Mouse (Mus musculus): Measurements from ENCODE around the gene Pde4d. TPM values are rescaled to one million over a fixed set of nuclear protein-coding genes. Genes with fewer than 3 reads are reported as not detected.

Pde4d gene
- total and polyA plus RNA-seq, 3 experiments = 18.5 to 18.8 TPM; not detected in 1

DNA sequence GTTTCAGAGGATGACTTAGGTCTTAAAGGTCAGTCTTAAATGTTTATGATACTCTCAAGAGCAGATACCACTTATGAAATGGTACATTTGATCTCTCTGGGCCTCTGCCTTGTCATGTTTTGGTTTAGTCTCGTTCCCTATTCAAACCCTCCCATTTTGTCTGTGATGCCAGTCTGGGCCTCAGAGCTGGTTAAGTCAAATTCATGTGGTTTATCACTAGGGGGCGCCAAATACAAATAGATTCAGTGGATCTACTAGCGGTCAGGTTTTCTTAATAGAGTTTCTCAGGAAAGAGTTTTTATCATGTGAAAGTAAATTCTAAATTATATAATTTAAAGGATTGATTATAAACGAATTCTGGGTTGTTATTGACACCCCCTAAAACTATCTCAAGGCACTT lies 1472.5 kb downstream of the Pde4d start:
- peak; percentile 83 for DNase-seq (ENCODE audit: low read depth, low spot score)
- Histone ChIP-seq H3K36me3 (ENCODE audit: control insufficient read depth in 1 of 2, insufficient read depth in 2 of 2, low read length in 2 of 2) (peaks cover 0 to 7% of the 10 kb centered on the region in 2 experiments; a peak in 3 of 4 replicates), H3K27ac (ENCODE audit: control insufficient read depth, low read depth, low read length) (no peak overlapping the region), H3K4me1 (ENCODE audit: control insufficient read depth in 1 of 2, insufficient read depth in 2 of 2, low read length in 2 of 2) (peaks cover 0 to 4% of the 10 kb centered on the region in 2 experiments; a peak in 2 of 4 replicates), H3K27me3 (ENCODE audit: control insufficient read depth in 1 of 2, insufficient read depth in 2 of 2, low read length in 2 of 2) (no peaks in the 10 kb centered on the region), H3K4me3 (ENCODE audit: control insufficient read depth in 1 of 2, insufficient read depth in 1 of 2, low read depth in 2 of 2, low read length in 2 of 2) (no peak overlapping the region), H3K79me2 (ENCODE audit: control insufficient read depth, insufficient read depth, low read length, poor library complexity) (no peaks in the 10 kb centered on the region), H3K9ac (ENCODE audit: control insufficient read depth, low read depth, low read length, poor library complexity, severe bottlenecking) (no peak overlapping the region), H3K9me3 (replicated peaks; ENCODE audit: insufficient read depth, low read length) (no peaks in the 10 kb centered on the region)
- TF ChIP-seq GATA1 (IDR thresholded peaks at IDR 0.05; ENCODE audit: low read depth, low read length) (no peak), RAD21 (IDR thresholded peaks at IDR 0.05; ENCODE audit: low read depth, low read length) (peak; percentile 82), ZKSCAN1 (IDR thresholded peaks at IDR 0.05; ENCODE audit: low read depth, low read length) (no peak), USF2 (IDR thresholded peaks at IDR 0.05; ENCODE audit: borderline replicate concordance in 1 of 2, insufficient read depth in 1 of 2, low read depth in 1 of 2, low read length in 2 of 2) (no peak), SMC3 (IDR thresholded peaks at IDR 0.05; ENCODE audit: low read depth, low read length) (peak; percentile 62), ETS1 (IDR thresholded peaks at IDR 0.05; ENCODE audit: low read depth, low read length) (no peak), POLR2AphosphoS2 (IDR thresholded peaks at IDR 0.05; ENCODE audit: low read length) (no peak), GABPA (IDR thresholded peaks at IDR 0.05; ENCODE audit: low read depth, low read length) (no peak), CHD1 (IDR thresholded peaks at IDR 0.05; ENCODE audit: low read depth, low read length) (0 out of 2 replicates have a peak, but pooled peaks have one; percentile 57), USF1 (IDR thresholded peaks at IDR 0.05; ENCODE audit: low read depth, low read length) (no peak), MAX (IDR thresholded peaks at IDR 0.05; ENCODE audit: low read length) (no peak), TBP (IDR thresholded peaks at IDR 0.05; ENCODE audit: low read depth, low read length) (no peak), RCOR1 (IDR thresholded peaks at IDR 0.05; ENCODE audit: low read depth, low read length) (no peak), ZMIZ1 (IDR thresholded peaks at IDR 0.05; ENCODE audit: low read depth, low read length) (no peak), CTCF (IDR thresholded peaks at IDR 0.05 in 2 of 3, conservative IDR thresholded peaks at IDR 0.05 in 1 of 3; ENCODE audit: control insufficient read depth in 1 of 3, insufficient read depth in 1 of 3, low read depth in 2 of 3, low read length in 3 of 3, poor library complexity in 1 of 3, severe bottlenecking in 1 of 3) (peak; percentile 38 to 80 (median 47)), MXI1 (IDR thresholded peaks at IDR 0.05; ENCODE audit: low read depth, low read length) (no peak), UBTF (IDR thresholded peaks at IDR 0.05; ENCODE audit: borderline replicate concordance, insufficient read depth, low read depth, low read length) (no peak), POLR2A (IDR thresholded peaks at IDR 0.05; ENCODE audit: control insufficient read depth in 1 of 2, insufficient read depth in 1 of 2, low read depth in 1 of 2, low read length in 2 of 2, poor library complexity in 1 of 2) (no peak), ELF1 (IDR thresholded peaks at IDR 0.05; ENCODE audit: low read depth, low read length) (no peak), ZNF384 (IDR thresholded peaks at IDR 0.05; ENCODE audit: low read depth, low read length) (no peak), MYB (IDR thresholded peaks at IDR 0.05; ENCODE audit: low read depth, low read length) (no peak), BHLHE40 (IDR thresholded peaks at IDR 0.05; ENCODE audit: borderline replicate concordance, low read depth, low read length) (no peak), TCF12 (IDR thresholded peaks at IDR 0.05; ENCODE audit: low read depth, low read length) (no peak), MYC (IDR thresholded peaks at IDR 0.05; ENCODE audit: low read depth, low read length) (no peak), MAFK (IDR thresholded peaks at IDR 0.05; ENCODE audit: borderline replicate concordance, low read depth, low read length) (no peak), TAL1 (IDR thresholded peaks at IDR 0.05; ENCODE audit: low read length) (no peak), SIN3A (IDR thresholded peaks at IDR 0.05; ENCODE audit: low read length) (peak; percentile 24; the same call in 1 of the 2 replicates), JUND (IDR thresholded peaks at IDR 0.05; ENCODE audit: low read depth, low read length) (no peak), EP300 (IDR thresholded peaks at IDR 0.05; ENCODE audit: low read depth in 1 of 2, low read length in 2 of 2) (no peak), ZC3H11A (IDR thresholded peaks at IDR 0.05; ENCODE audit: low read depth, low read length) (peak; percentile 63), CHD2 (IDR thresholded peaks at IDR 0.05; ENCODE audit: low read length) (no peak), MAZ (IDR thresholded peaks at IDR 0.05; ENCODE audit: low read depth, low read length) (no peak), NELFE (IDR thresholded peaks at IDR 0.05; ENCODE audit: low read depth, low read length) (no peak), KAT2A (conservative IDR thresholded peaks at IDR 0.05; ENCODE audit: low read depth, low read length) (no peak)

All from MEL (cell line).